Mouse (Mus musculus): ENCODE measurements at regions not wholly inside any gene's neighbourhood (a gene's known extent, or its start where the extent isn't known, plus 50 kb on each side); places are given as distances from the start of the nearest gene placed in this dataset.
A peak's percentile ranks its signal among the peaks of the same experiment; 100 is the strongest.

- Histone ChIP-seq H3K4me3 (no peak overlapping the region), H3K9ac (no peak overlapping the region), H3K36me3 (replicated peaks) (no peaks in the 10 kb centered on the region), H3K27ac (no peak overlapping the region), H3K27me3 (replicated peaks) (no peaks in the 10 kb centered on the region), H3K4me2 (no peak overlapping the region), H3K4me1 (no peaks in the 10 kb centered on the region), H3K9me3 (no peaks in the 10 kb centered on the region)
- 57% methylated on average over 9 of the region's 9 CpGs for WGBS
- no peak for ATAC-seq (replicated peaks)
Observed at GRCm38 (mm10) chr15:11590542-11591116, 191.2 kb upstream of the Tars start.

- H3K36me3 ChIP-seq (replicated peaks) = no peaks in the 10 kb centered on the region
- H3K27me3 ChIP-seq (replicated peaks) = no peaks in the 10 kb centered on the region
- 55% methylated on average over 7 of the region's 7 CpGs for WGBS
- no peaks in the 10 kb centered on the region for H3K4me1 ChIP-seq
- H3K27ac ChIP-seq = no peak overlapping the region
- H3K4me3 ChIP-seq = no peak overlapping the region
- H3K4me2 ChIP-seq = no peak overlapping the region
- no peak for ATAC-seq (replicated peaks)
- no peak overlapping the region for H3K9ac ChIP-seq
- H3K9me3 ChIP-seq = no peaks in the 10 kb centered on the region
Observed at GRCm38 (mm10) chr15:11589795-11590194, 190.3 kb upstream of the Tars start.

GRCm38 (mm10) chr15:11586384-11586783 lies 186.9 kb upstream of the Tars start:
- Histone ChIP-seq H3K36me3 (replicated peaks) (no peaks in the 10 kb centered on the region), H3K27me3 (replicated peaks) (no peaks in the 10 kb centered on the region), H3K4me1 (no peaks in the 10 kb centered on the region), H3K27ac (no peak overlapping the region), H3K4me3 (no peak overlapping the region), H3K9ac (no peak overlapping the region), H3K4me2 (no peak overlapping the region), H3K9me3 (no peaks in the 10 kb centered on the region)
- 85% methylated on average over 2 of the region's 2 CpGs for WGBS
- ATAC-seq (replicated peaks) = no peak

DNA sequence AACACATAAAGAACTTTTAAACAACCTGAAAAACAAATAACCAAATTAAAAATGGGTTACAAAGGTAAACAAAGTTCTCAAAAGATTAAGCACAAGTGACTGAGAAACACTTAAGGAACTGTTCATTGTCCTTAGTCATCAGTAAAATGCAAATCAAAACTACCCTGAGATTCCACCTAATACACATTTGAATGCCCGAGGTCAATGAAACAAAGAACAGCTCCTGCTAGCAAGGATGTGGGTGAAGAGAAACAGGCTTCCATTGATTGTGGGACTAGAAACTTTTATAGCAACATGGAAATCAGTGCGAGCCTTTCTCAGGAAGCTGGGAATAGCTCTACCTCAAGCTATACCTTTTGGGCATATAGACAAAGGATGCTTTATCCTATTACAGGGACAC lies 184.7 kb upstream of the Tars start:
- Histone ChIP-seq H3K9ac (no peak overlapping the region), H3K36me3 (replicated peaks) (no peaks in the 10 kb centered on the region), H3K4me2 (no peak overlapping the region), H3K4me1 (no peaks in the 10 kb centered on the region), H3K4me3 (no peak overlapping the region), H3K27me3 (replicated peaks) (no peaks in the 10 kb centered on the region), H3K9me3 (no peaks in the 10 kb centered on the region), H3K27ac (no peak overlapping the region)
- WGBS = 47% methylated on average over 2 of the region's 2 CpGs
- ATAC-seq (replicated peaks) = no peak

DNA sequence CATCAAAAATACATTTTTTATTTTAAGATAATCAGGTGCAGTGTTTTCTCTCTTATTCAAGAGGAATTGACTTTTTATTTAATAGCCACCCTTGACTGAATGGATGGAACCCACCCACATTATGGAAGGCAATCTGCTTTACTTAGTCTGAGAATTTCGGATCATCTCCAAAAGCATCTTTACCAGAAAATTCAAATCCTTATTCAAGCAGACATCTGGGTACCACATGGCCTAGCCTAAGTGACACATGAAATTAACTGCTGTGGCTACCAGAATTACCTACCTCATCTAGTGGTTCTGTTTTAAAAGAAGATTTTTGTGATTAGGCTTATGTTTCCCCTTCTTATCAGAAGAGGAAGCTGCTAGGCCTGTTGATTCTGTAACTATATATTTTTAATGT lies 178.9 kb upstream of the Tars start:
- Histone ChIP-seq H3K27ac (no peak overlapping the region), H3K36me3 (replicated peaks) (no peaks in the 10 kb centered on the region), H3K4me2 (no peak overlapping the region), H3K4me1 (no peaks in the 10 kb centered on the region), H3K27me3 (replicated peaks) (no peaks in the 10 kb centered on the region), H3K9me3 (no peaks in the 10 kb centered on the region), H3K4me3 (no peak overlapping the region), H3K9ac (no peak overlapping the region)
- WGBS = 76% methylated on average over 1 of the region's 1 CpGs
- ATAC-seq (replicated peaks) = no peak

GRCm38 (mm10) chr15:11574359-11574758 lies 174.9 kb upstream of the Tars start:
- Histone ChIP-seq H3K4me2 (no peak overlapping the region), H3K4me1 (no peaks in the 10 kb centered on the region), H3K9me3 (no peaks in the 10 kb centered on the region), H3K4me3 (no peak overlapping the region), H3K9ac (no peak overlapping the region), H3K36me3 (replicated peaks) (no peaks in the 10 kb centered on the region), H3K27me3 (replicated peaks) (no peaks in the 10 kb centered on the region), H3K27ac (no peak overlapping the region)
- no peak for ATAC-seq (replicated peaks)
- WGBS = 98% methylated on average over 2 of the region's 2 CpGs

DNA sequence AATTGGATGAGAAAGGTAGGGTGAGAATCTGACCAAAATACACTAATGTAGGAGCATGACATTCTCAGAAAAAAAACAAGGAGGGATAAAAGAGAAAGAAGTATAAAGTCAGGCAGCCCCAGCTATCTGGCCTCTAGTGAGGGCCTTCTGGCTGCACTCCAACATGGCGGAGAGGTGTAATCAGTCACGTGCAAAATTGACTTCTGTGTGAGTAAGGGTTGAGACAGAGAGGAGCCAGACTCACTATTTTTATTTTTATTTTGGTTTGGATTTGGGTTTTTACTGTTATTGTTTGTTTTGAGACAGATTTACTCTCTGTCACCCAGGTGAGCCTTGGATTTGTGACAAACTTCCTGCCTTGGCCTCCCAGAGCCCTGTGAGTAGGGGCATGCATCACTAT lies 174.0 kb upstream of the Tars start:
- Histone ChIP-seq H3K9ac (no peak overlapping the region), H3K4me1 (no peaks in the 10 kb centered on the region), H3K4me2 (no peak overlapping the region), H3K4me3 (no peak overlapping the region), H3K27me3 (replicated peaks) (no peaks in the 10 kb centered on the region), H3K36me3 (replicated peaks) (no peaks in the 10 kb centered on the region), H3K9me3 (no peaks in the 10 kb centered on the region), H3K27ac (no peak overlapping the region)
- no peak for ATAC-seq (replicated peaks)
- WGBS = 90% methylated on average over 2 of the region's 2 CpGs

DNA sequence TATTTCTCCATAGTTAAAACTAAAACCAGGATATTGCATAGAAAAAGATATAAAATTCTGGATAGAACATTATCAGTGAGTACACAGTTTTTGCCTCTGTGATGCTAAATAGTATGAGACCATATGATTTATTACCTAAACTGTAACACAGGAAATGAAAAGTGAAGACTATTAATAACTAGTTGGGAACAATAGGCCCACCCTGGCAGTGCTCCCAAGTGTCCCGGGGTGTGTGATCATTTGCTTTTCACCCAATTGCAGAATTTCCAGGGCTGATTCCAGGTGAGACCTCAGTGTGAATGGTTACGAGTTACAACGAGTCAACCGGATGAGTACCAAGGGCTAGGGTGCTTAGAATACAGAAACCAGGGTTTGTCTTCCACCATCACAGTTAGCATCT lies 172.6 kb upstream of the Tars start:
- Histone ChIP-seq H3K4me2 (no peak overlapping the region), H3K9ac (no peak overlapping the region), H3K36me3 (replicated peaks) (no peaks in the 10 kb centered on the region), H3K4me1 (no peaks in the 10 kb centered on the region), H3K4me3 (no peak overlapping the region), H3K27me3 (replicated peaks) (no peaks in the 10 kb centered on the region), H3K9me3 (no peaks in the 10 kb centered on the region), H3K27ac (no peak overlapping the region)
- no peak for ATAC-seq (replicated peaks)
- WGBS = 91% methylated on average over 4 of the region's 4 CpGs

DNA sequence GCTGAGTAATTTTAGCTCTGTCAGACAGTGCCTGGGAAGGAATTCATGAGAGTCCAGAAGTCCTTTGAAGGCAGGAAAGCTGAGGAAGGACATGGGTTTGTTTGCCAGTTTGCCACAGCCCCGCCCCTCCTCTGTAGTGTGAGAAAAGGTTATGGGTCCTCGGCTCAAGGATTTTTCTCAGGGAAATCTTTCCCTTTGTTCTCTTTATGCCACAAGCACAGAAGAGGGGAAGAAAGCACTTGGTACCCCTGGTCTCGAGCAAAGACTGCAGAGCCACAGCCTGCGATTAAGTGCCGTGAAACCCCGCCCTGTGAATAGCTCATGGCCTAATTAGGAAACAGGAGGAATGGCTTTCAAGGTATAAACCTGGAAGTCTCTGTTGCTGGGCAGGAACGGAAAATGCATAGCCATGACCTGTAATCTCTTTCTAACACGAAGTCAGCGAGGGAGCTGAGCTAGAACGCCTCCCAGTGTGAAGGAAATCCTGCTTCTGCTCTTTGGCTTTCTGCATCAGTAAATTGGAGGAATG lies 166.1 kb upstream of the Tars start:
- Histone ChIP-seq H3K4me1 (peaks cover 9% of the 10 kb centered on the region), H3K27me3 (replicated peaks) (no peaks in the 10 kb centered on the region), H3K9ac (peak overlapping the region; percentile 10; the same call in 1 of the 2 replicates), H3K4me3 (no peak overlapping the region), H3K9me3 (no peaks in the 10 kb centered on the region), H3K4me2 (peak overlapping the region; percentile 32), H3K27ac (peak overlapping the region; percentile 42), H3K36me3 (replicated peaks) (no peaks in the 10 kb centered on the region)
- peak; percentile 80 for ATAC-seq (replicated peaks)
- 14% methylated on average over 10 of the region's 10 CpGs for WGBS

DNA sequence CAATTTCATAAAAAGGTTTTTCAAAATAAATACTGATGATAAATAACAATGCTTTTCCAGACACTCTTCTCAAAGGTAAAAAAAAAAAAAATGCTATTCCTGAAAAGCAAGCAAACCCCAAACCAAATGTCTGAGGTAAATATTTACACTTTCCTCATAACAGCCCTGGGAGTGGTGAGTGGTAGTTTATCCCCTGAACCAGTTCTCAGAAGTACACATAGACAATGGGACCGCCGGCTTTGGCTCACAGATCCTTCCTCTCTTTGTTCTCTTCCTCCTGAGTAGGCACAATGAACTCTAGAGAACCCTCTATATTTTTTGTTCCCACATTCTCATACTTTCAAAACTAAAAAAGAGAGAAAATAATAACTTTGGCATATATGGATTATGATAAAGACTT lies 153.1 kb upstream of the Tars start:
- no peaks in the 10 kb centered on the region for H3K9me3 ChIP-seq
- WGBS = 61% methylated on average over 2 of the region's 2 CpGs

DNA sequence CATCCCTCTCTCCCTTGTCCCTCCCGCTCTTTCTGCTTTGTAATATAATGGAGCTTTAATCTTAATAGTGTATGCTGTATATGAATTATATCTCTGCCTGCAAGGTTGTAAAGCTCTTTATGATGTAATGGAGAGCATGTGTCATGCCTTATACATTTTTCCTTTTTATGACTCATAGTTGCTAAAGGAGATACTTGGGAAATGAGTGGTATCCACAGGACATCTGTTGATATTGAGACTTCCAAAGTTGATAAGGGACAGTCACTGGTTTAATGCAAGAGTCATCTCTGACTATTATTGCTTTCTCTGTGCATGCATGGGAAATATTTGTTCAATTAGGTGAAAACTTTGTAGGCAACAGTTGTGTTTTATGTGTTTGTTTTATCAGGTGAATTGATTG lies 152.6 kb upstream of the Tars start:
- Histone ChIP-seq H3K4me3 (no peak overlapping the region), H3K27me3 (replicated peaks) (no peaks in the 10 kb centered on the region), H3K27ac (no peak overlapping the region), H3K9ac (no peak overlapping the region), H3K4me2 (no peak overlapping the region), H3K4me1 (no peaks in the 10 kb centered on the region), H3K36me3 (replicated peaks) (no peaks in the 10 kb centered on the region), H3K9me3 (no peaks in the 10 kb centered on the region)
- 86% methylated on average over 1 of the region's 1 CpGs for WGBS
- no peak for ATAC-seq (replicated peaks)

More for the DNA sequence above, 153.1 kb upstream of the Tars start:
- no peak overlapping the region for H3K4me2 ChIP-seq
- no peaks in the 10 kb centered on the region for H3K36me3 ChIP-seq (replicated peaks)
- H3K27ac ChIP-seq = no peak overlapping the region
- no peak overlapping the region for H3K9ac ChIP-seq
- ATAC-seq (replicated peaks) = no peak
- no peak overlapping the region for H3K4me3 ChIP-seq
- H3K27me3 ChIP-seq (replicated peaks) = no peaks in the 10 kb centered on the region
- H3K4me1 ChIP-seq = no peaks in the 10 kb centered on the region

DNA sequence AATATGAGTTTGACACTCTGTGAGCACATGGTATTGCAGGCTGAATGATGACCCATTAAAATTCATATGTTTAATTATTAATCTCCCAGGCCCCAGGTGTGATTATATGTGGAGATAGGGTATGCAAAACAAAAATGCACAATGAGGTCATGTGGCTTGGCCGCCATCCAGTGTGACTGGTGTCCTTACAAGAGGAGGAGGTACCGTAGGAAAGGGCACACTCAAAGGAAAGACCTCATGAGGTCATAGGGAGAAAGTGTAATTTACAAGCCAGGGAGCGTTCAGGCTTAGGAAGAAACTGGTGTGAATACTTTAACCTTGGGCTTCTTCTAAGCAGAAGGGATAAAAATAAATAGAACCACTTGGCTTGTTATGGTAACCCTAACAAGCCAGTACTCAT lies 140.0 kb upstream of the Tars start:
- 64% methylated on average over 3 of the region's 3 CpGs for WGBS
- Histone ChIP-seq H3K9ac (no peak overlapping the region), H3K4me2 (no peak overlapping the region), H3K36me3 (replicated peaks) (no peaks in the 10 kb centered on the region), H3K9me3 (no peaks in the 10 kb centered on the region), H3K4me1 (no peaks in the 10 kb centered on the region), H3K4me3 (no peak overlapping the region), H3K27ac (no peak overlapping the region), H3K27me3 (replicated peaks) (no peaks in the 10 kb centered on the region)
- no peak for ATAC-seq (replicated peaks)

DNA sequence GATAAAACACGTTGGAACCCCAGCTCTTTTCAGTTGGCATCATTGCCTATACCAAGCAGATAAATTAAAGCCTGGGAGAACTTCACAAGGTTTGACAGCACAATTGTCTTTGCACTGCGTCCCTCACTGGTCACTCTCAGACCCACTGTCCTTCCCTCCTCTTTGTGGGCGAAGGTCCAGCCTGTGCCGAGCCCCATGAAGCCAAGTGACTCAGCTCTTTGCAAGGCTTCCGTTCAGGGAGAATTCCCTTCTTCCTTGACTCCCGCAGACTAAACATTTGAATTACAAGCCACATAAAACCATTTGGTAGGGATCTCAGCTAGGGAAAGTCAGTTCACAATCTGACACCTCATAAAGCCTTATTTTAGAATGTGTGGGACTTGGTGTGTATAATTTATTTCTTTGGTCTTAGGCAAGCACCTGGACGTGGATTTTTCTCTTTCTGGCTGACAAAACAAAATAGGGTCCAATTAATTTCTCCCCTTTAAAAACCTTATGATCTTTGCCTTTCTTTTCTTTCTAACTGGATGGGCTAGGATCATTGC lies 136.7 kb upstream of the Tars start:
- 80% methylated on average over 7 of the region's 7 CpGs for WGBS
- H3K4me2 ChIP-seq = no peak overlapping the region
- H3K27me3 ChIP-seq (replicated peaks) = no peaks in the 10 kb centered on the region
- no peak for ATAC-seq (replicated peaks)
- H3K27ac ChIP-seq = no peak overlapping the region
- no peaks in the 10 kb centered on the region for H3K9me3 ChIP-seq
- H3K9ac ChIP-seq = no peak overlapping the region
- no peaks in the 10 kb centered on the region for H3K4me1 ChIP-seq
- H3K4me3 ChIP-seq = no peak overlapping the region
- no peaks in the 10 kb centered on the region for H3K36me3 ChIP-seq (replicated peaks)

Data from midbrain, embryonic 15.5 days (tissue).